Mouse (Mus musculus) ES-Bruce4 (cell line): ENCODE measurements around the gene Trib3.

Source experiments
- CTCF ChIP-seq: IDR thresholded peaks from one replicate; pipeline ENCODE4 v1.8.1; 2011; ENCODE audit warnings: low read depth, low read length
- POLR2A ChIP-seq: IDR thresholded peaks from one replicate; pipeline ENCODE4 v1.8.1; 2011; ENCODE audit warnings: low read length; ENCODE audit not compliant: insufficient read depth

GRCm38 (mm10) chr2:152344361-152344760 lies 529 bp upstream of the Trib3 start:
- no peak for TF ChIP-seq POLR2A
- no peak for TF ChIP-seq CTCF
